Mouse (Mus musculus) liver, embryonic 11.5 days (tissue): ENCODE measurements around the gene Sec61a1. TPM values are rescaled to one million over a fixed set of nuclear protein-coding genes. Genes with fewer than 3 reads are reported as not detected.
A peak's percentile ranks its signal among the peaks of the same experiment; 100 is the strongest.

Source experiments
- ATAC-seq: fragments of 200-750 bp; cut with Nextera tagmentation; replicated peaks from 2 replicates; pipeline ENCODE4 v1.8.0; 2017; ENCODE audit warnings: moderate number of reproducible peaks, mild to moderate bottlenecking, moderate TSS enrichment, moderate library complexity; ENCODE audit not compliant: low FRiP score
- DNase-seq: peaks from one replicate; pipeline ENCODE4 v3.0.0-alpha.2; 2017; ENCODE audit warnings: low spot score
- H3K27ac ChIP-seq: fragments of 300-500 bp; sonication (generic); 2 replicates; pipeline ENCODE4 v1.5.1; 2014; ENCODE audit warnings: mild to moderate bottlenecking, low read depth, low read length, control low read depth
- H3K27me3 ChIP-seq: fragments of 300-500 bp; sonication (generic); replicated peaks from 2 replicates; pipeline ENCODE4 v1.6.1; 2014; ENCODE audit warnings: low read length, mixed read lengths; ENCODE audit not compliant: control insufficient read depth, insufficient read depth
- H3K36me3 ChIP-seq: fragments of 300-500 bp; sonication (generic); 2 replicates; pipeline ENCODE4 v1.6.1; 2014; ENCODE audit warnings: mild to moderate bottlenecking, low read length, moderate library complexity, mixed read lengths; ENCODE audit not compliant: control insufficient read depth, insufficient read depth
- H3K4me1 ChIP-seq: fragments of 300-500 bp; sonication (generic); replicated peaks from 2 replicates; pipeline ENCODE4 v1.6.1; 2014; ENCODE audit warnings: low read length, mixed read lengths; ENCODE audit not compliant: control insufficient read depth, insufficient read depth
- H3K4me2 ChIP-seq: fragments of 300-500 bp; sonication (generic); 2 replicates; pipeline ENCODE4 v1.6.1; 2014; ENCODE audit warnings: mild to moderate bottlenecking, control low read depth, moderate library complexity
- H3K4me3 ChIP-seq: fragments of 300-500 bp; sonication (generic); 2 replicates; pipeline ENCODE4 v1.5.1; 2014; ENCODE audit warnings: low read depth, low read length, control low read depth
- H3K9ac ChIP-seq: fragments of 300-500 bp; sonication (generic); 2 replicates; pipeline ENCODE4 v1.6.1; 2014; ENCODE audit warnings: low read depth, low read length, control low read depth
- H3K9me3 ChIP-seq: fragments of 300-500 bp; sonication (generic); 2 replicates; pipeline ENCODE4 v1.6.1; 2016; ENCODE audit warnings: low read length, inconsistent platforms, mixed read lengths; ENCODE audit not compliant: control insufficient read depth
- WGBS: fragments of 180-500 bp; shearing (Covaris S2); extraction: QIAGEN DNeasy Blood & Tissue Kit; methylation state at CpG from one replicate; pipeline ENCODE4 v1.1.7; 2014; 5-methylcytosine and 5-hydroxymethylcytosine counted together
- polyA plus RNA-seq: library from polyadenylated mRNA; unstranded; fragments of >200 nt; fragmentation: Nextera tagmentation; extraction: Ambion mirVana; gene quantifications from 2 replicates; pipeline ENCODE4 v1.2.1, GENCODE M21; 2014

Gene Sec61a1
- polyA plus RNA-seq, 1 experiment from 2014 or later = 214 TPM

GRCm38 (mm10) chr6:88523451-88523850 lies 4.7 kb upstream of the Sec61a1 start:
- H3K27me3 ChIP-seq = no peaks in the 10 kb centered on the region
- H3K27ac ChIP-seq = no peak overlapping the region
- H3K4me2 ChIP-seq = no peak overlapping the region
- no peaks in the 10 kb centered on the region; the same call in 1 of the 2 replicates for H3K4me1 ChIP-seq
- ATAC-seq (no peak), DNase-seq (no peak)
- H3K36me3 ChIP-seq = no peaks in the 10 kb centered on the region
- H3K4me3 ChIP-seq = no peak overlapping the region
- no peak overlapping the region for H3K9ac ChIP-seq
- H3K9me3 ChIP-seq = no peaks in the 10 kb centered on the region
- 87% methylated on average over 3 of the region's 3 CpGs for WGBS

- no peak for DNase-seq
- no peak for ATAC-seq
- H3K36me3 ChIP-seq = no peaks in the 10 kb centered on the region
- H3K4me1 ChIP-seq = no peaks in the 10 kb centered on the region; the same call in 1 of the 2 replicates
- H3K4me3 ChIP-seq = no peak overlapping the region
- no peaks in the 10 kb centered on the region for H3K9me3 ChIP-seq
- WGBS = 53% methylated on average over 3 of the region's 3 CpGs
- H3K27me3 ChIP-seq = no peaks in the 10 kb centered on the region
- no peak overlapping the region for H3K4me2 ChIP-seq
- no peak overlapping the region for H3K9ac ChIP-seq
- no peak overlapping the region for H3K27ac ChIP-seq
Measured at GRCm38 (mm10) chr6:88523043-88523442, 4.3 kb upstream of the Sec61a1 start.

GRCm38 (mm10) chr6:88522606-88523005 lies 3.9 kb upstream of the Sec61a1 start:
- Histone ChIP-seq H3K27me3 (no peaks in the 10 kb centered on the region), H3K4me2 (no peak overlapping the region), H3K27ac (no peak overlapping the region), H3K4me1 (peaks cover 2% of the 10 kb centered on the region; the same call in 1 of the 2 replicates), H3K36me3 (no peaks in the 10 kb centered on the region), H3K4me3 (no peak overlapping the region), H3K9ac (no peak overlapping the region), H3K9me3 (no peaks in the 10 kb centered on the region)
- WGBS = 32% methylated on average over 3 of the region's 3 CpGs
- ATAC-seq (no peak), DNase-seq (no peak)

GRCm38 (mm10) chr6:88521821-88522220 lies 3.1 kb upstream of the Sec61a1 start:
- Histone ChIP-seq H3K9ac (no peak overlapping the region), H3K4me2 (no peak overlapping the region), H3K36me3 (peaks cover 4% of the 10 kb centered on the region; the same call in 1 of the 2 replicates), H3K27ac (no peak overlapping the region), H3K27me3 (no peaks in the 10 kb centered on the region), H3K9me3 (no peaks in the 10 kb centered on the region), H3K4me1 (peaks cover 8% of the 10 kb centered on the region; the same call in 1 of the 2 replicates), H3K4me3 (no peak overlapping the region)
- no peak for DNase-seq
- ATAC-seq = no peak
- 84% methylated on average over 7 of the region's 7 CpGs for WGBS

- 9% methylated on average over 18 of the region's 18 CpGs for WGBS
- H3K9me3 ChIP-seq = no peaks in the 10 kb centered on the region
- ATAC-seq (no peak), DNase-seq (no peak)
- peaks cover 10% of the 10 kb centered on the region; the same call in 1 of the 2 replicates for H3K4me1 ChIP-seq
- H3K36me3 ChIP-seq = peaks cover 26% of the 10 kb centered on the region
- peak overlapping the region; percentile 95 for H3K4me3 ChIP-seq
- H3K9ac ChIP-seq = peak overlapping the region; percentile 98
- H3K4me2 ChIP-seq = peak overlapping the region; percentile 87
- H3K27ac ChIP-seq = peak overlapping the region; percentile 87
- H3K27me3 ChIP-seq = no peaks in the 10 kb centered on the region
Measured at GRCm38 (mm10) chr6:88517701-88518403, 853 bp downstream of the Sec61a1 start.

- peak overlapping the region; percentile 98; the same call in 1 of the 2 replicates for H3K9ac ChIP-seq
- WGBS = 63% methylated on average over 5 of the region's 5 CpGs
- no peaks in the 10 kb centered on the region for H3K9me3 ChIP-seq
- ATAC-seq (no peak), DNase-seq (no peak)
- peaks cover 10% of the 10 kb centered on the region; the same call in 1 of the 2 replicates for H3K4me1 ChIP-seq
- no peaks in the 10 kb centered on the region for H3K27me3 ChIP-seq
- no peak overlapping the region for H3K27ac ChIP-seq
- peak overlapping the region; percentile 87 for H3K4me2 ChIP-seq
- H3K4me3 ChIP-seq = peak overlapping the region; percentile 95
- peaks cover 38% of the 10 kb centered on the region for H3K36me3 ChIP-seq
Measured at GRCm38 (mm10) chr6:88516667-88517066, 2.0 kb downstream of the Sec61a1 start.

GRCm38 (mm10) chr6:88515971-88516370 lies 2.7 kb downstream of the Sec61a1 start:
- Histone ChIP-seq H3K4me3 (no peak overlapping the region), H3K9me3 (no peaks in the 10 kb centered on the region), H3K27me3 (no peaks in the 10 kb centered on the region), H3K27ac (no peak overlapping the region), H3K4me1 (peaks cover 10% of the 10 kb centered on the region; the same call in 1 of the 2 replicates), H3K9ac (no peak overlapping the region), H3K36me3 (peaks cover 45% of the 10 kb centered on the region), H3K4me2 (no peak overlapping the region)
- 86% methylated on average over 8 of the region's 8 CpGs for WGBS
- no peak for DNase-seq
- no peak for ATAC-seq

GRCm38 (mm10) chr6:88514546-88514945 lies 4.2 kb downstream of the Sec61a1 start:
- no peak overlapping the region for H3K4me3 ChIP-seq
- WGBS = 81% methylated on average over 4 of the region's 4 CpGs

GRCm38 (mm10) chr6:88513984-88514383 lies 4.7 kb downstream of the Sec61a1 start:
- no peak overlapping the region for H3K9ac ChIP-seq
- no peak for ATAC-seq
- no peak for DNase-seq
- peaks cover 62% of the 10 kb centered on the region for H3K36me3 ChIP-seq
- peaks cover 10% of the 10 kb centered on the region; the same call in 1 of the 2 replicates for H3K4me1 ChIP-seq
- H3K27ac ChIP-seq = no peak overlapping the region
- no peaks in the 10 kb centered on the region for H3K9me3 ChIP-seq
- 81% methylated on average over 8 of the region's 8 CpGs for WGBS
- H3K4me2 ChIP-seq = no peak overlapping the region
- H3K27me3 ChIP-seq = no peaks in the 10 kb centered on the region
- no peak overlapping the region for H3K4me3 ChIP-seq

More at GRCm38 (mm10) chr6:88514546-88514945, 4.2 kb downstream of the Sec61a1 start:
- Histone ChIP-seq H3K4me2 (no peak overlapping the region), H3K27me3 (no peaks in the 10 kb centered on the region), H3K9ac (no peak overlapping the region), H3K4me1 (peaks cover 10% of the 10 kb centered on the region; the same call in 1 of the 2 replicates), H3K36me3 (peaks cover 59% of the 10 kb centered on the region), H3K9me3 (no peaks in the 10 kb centered on the region), H3K27ac (no peak overlapping the region)
- DNase-seq = no peak
- no peak for ATAC-seq
